Comparison of ENCODE assay signal across 8 mouse cellular contexts in genomic region chr8:84197141-84197921, GRCm38 (mm10). TPM values are rescaled to one million over a fixed set of nuclear protein-coding genes. Genes with fewer than 3 reads are reported as not detected.
DNase-seq lines count a peak whose midpoint lies in the region; ATAC-seq and TF ChIP-seq lines count a peak whose summit lies in the region.

No protein-coding gene starts in this region.

- H3K4me1 ChIP-seq in embryonic facial prominence, embryonic 14.5 days (ENCODE audit: control insufficient read depth, insufficient read depth, low read length) = peaks cover 50% of the 10 kb centered on the region
- peaks cover 45% of the 10 kb centered on the region for H3K4me1 ChIP-seq in heart, embryonic 11.5 days (ENCODE audit: control insufficient read depth, insufficient read depth, low read length)
- H3K4me1 ChIP-seq in liver, embryonic 13.5 days (replicated peaks) = peaks cover 66% of the 10 kb centered on the region
- H3K4me1 ChIP-seq in stomach, embryonic 15.5 days = peaks cover 43% of the 10 kb centered on the region

- H3K4me2 ChIP-seq in embryonic facial prominence, embryonic 14.5 days (ENCODE audit: low read depth, low read length) = peak overlapping the region; percentile 70
- peak overlapping the region; percentile 72 for H3K4me2 ChIP-seq in heart, embryonic 11.5 days
- H3K4me2 ChIP-seq in liver, embryonic 13.5 days = peak overlapping the region; percentile 72
- H3K4me2 ChIP-seq in myocyte (ENCODE audit: low read depth) = peak overlapping the region; percentile 89
- H3K4me2 ChIP-seq in stomach, embryonic 15.5 days = peak overlapping the region; percentile 72

- H3ac ChIP-seq in myocyte (ENCODE audit: control insufficient read depth, insufficient read length) = peak overlapping the region; percentile 9

- peak overlapping the region; percentile 99 for H3K27ac ChIP-seq in embryonic facial prominence, embryonic 14.5 days (replicated peaks; ENCODE audit: low read depth, low read length)
- H3K27ac ChIP-seq in heart, embryonic 11.5 days (ENCODE audit: low read depth, low read length) = peak overlapping the region; percentile 98
- peak overlapping the region; percentile 82 for H3K27ac ChIP-seq in liver, embryonic 13.5 days
- peak overlapping the region; percentile 97 for H3K27ac ChIP-seq in stomach, embryonic 15.5 days

- peak; percentile 70 for DNase-seq in layer of hippocampus, adult 11-12 months (ENCODE audit: low spot score)
- DNase-seq in layer of hippocampus, adult 9-10 months (ENCODE audit: low spot score) = no peak
- DNase-seq in embryonic facial prominence, embryonic 14.5 days (ENCODE audit: low spot score) = peak; percentile 98
- DNase-seq in kidney, adult 9 months = peak; percentile 83
- DNase-seq in liver, embryonic 13.5 days = peak; percentile 61

- WGBS in embryonic facial prominence, embryonic 14.5 days = 2% methylated on average over 39 of the region's 43 CpGs
- WGBS in heart, embryonic 11.5 days (ENCODE audit: insufficient replicate concordance) = 3% methylated on average over 43 of the region's 43 CpGs
- WGBS in liver, embryonic 13.5 days (ENCODE audit: insufficient replicate concordance) = 5% methylated on average over 43 of the region's 43 CpGs
- WGBS in stomach, embryonic 15.5 days = 1% methylated on average over 43 of the region's 43 CpGs

- no peaks in the 10 kb centered on the region for H3K27me3 ChIP-seq in embryonic facial prominence, embryonic 14.5 days (replicated peaks; ENCODE audit: control insufficient read depth, insufficient read depth, low read length)
- H3K27me3 ChIP-seq in heart, embryonic 11.5 days (ENCODE audit: control insufficient read depth, insufficient read depth, low read length) = no peaks in the 10 kb centered on the region
- H3K27me3 ChIP-seq in liver, embryonic 13.5 days = peaks cover 36% of the 10 kb centered on the region
- H3K27me3 ChIP-seq in myocyte (ENCODE audit: control insufficient read depth, insufficient read depth, insufficient read length) = no peaks in the 10 kb centered on the region
- no peaks in the 10 kb centered on the region for H3K27me3 ChIP-seq in stomach, embryonic 15.5 days (replicated peaks)

- H3K79me2 ChIP-seq in myocyte (ENCODE audit: control insufficient read depth, insufficient read depth) = peaks cover 16% of the 10 kb centered on the region

- H3K36me3 ChIP-seq in embryonic facial prominence, embryonic 14.5 days (ENCODE audit: control insufficient read depth, insufficient read depth, low read length) = no peaks in the 10 kb centered on the region
- H3K36me3 ChIP-seq in heart, embryonic 11.5 days (ENCODE audit: control insufficient read depth, insufficient read depth, low read length) = no peaks in the 10 kb centered on the region
- no peaks in the 10 kb centered on the region for H3K36me3 ChIP-seq in liver, embryonic 13.5 days
- H3K36me3 ChIP-seq in myocyte (ENCODE audit: control insufficient read depth, insufficient read depth) = no peaks in the 10 kb centered on the region
- H3K36me3 ChIP-seq in stomach, embryonic 15.5 days = no peaks in the 10 kb centered on the region

- ATAC-seq in embryonic facial prominence, embryonic 14.5 days (ENCODE audit: low read depth) = peak; percentile 50
- peak; percentile 24 for ATAC-seq in heart, embryonic 11.5 days (replicated peaks; ENCODE audit: insufficient number of reproducible peaks, low FRiP score, low TSS enrichment)
- no peak for ATAC-seq in liver, embryonic 13.5 days (ENCODE audit: low read depth)
- ATAC-seq in stomach, embryonic 15.5 days (ENCODE audit: insufficient read depth, low FRiP score, low read depth) = peak; percentile 21

- peak overlapping the region; percentile 79 for H3K9ac ChIP-seq in embryonic facial prominence, embryonic 14.5 days (ENCODE audit: low read depth, low read length)
- peak overlapping the region; percentile 81 for H3K9ac ChIP-seq in heart, embryonic 11.5 days (ENCODE audit: low read depth, low read length)
- H3K9ac ChIP-seq in liver, embryonic 13.5 days = peak overlapping the region; percentile 53
- H3K9ac ChIP-seq in stomach, embryonic 15.5 days = peak overlapping the region; percentile 50; the same call in 1 of the 2 replicates

- no peaks in the 10 kb centered on the region for H3K9me3 ChIP-seq in embryonic facial prominence, embryonic 14.5 days (ENCODE audit: control insufficient read depth, low read length)
- no peaks in the 10 kb centered on the region for H3K9me3 ChIP-seq in heart, embryonic 11.5 days (replicated peaks; ENCODE audit: control insufficient read depth, low read length)
- no peaks in the 10 kb centered on the region for H3K9me3 ChIP-seq in liver, embryonic 13.5 days (replicated peaks)
- no peaks in the 10 kb centered on the region for H3K9me3 ChIP-seq in stomach, embryonic 15.5 days

- peak; percentile 61 for TF ChIP-seq POLR2A in myocyte (IDR thresholded peaks at IDR 0.05; ENCODE audit: insufficient read length, low read depth)

- peak overlapping the region; percentile 59 for H3K4me3 ChIP-seq in embryonic facial prominence, embryonic 14.5 days (ENCODE audit: low read depth, low read length)
- H3K4me3 ChIP-seq in heart, embryonic 11.5 days (ENCODE audit: low read depth, low read length) = peak overlapping the region; percentile 56
- H3K4me3 ChIP-seq in liver, embryonic 13.5 days (replicated peaks) = peak overlapping the region; percentile 58
- H3K4me3 ChIP-seq in myocyte = peak overlapping the region; percentile 72
- peak overlapping the region; percentile 48 for H3K4me3 ChIP-seq in stomach, embryonic 15.5 days (replicated peaks)

TF ChIP-seq in myocyte, 11 proteins besides CTCF, POLR2A, EP300 and RAD21:
- TF ChIP-seq POLR2AphosphoS2 (IDR thresholded peaks at IDR 0.05; ENCODE audit: insufficient read length, low read depth) (peak; percentile 60), MYOD1 (IDR thresholded peaks at IDR 0.05; ENCODE audit: control insufficient read depth in 1 of 3, insufficient read length in 2 of 3, low read depth in 2 of 3) (no peak)

RNA-seq across cellular contexts. Expression of gene Nanos3, which starts 12.3 kb away (rescaled TPM):
- polyA plus RNA-seq in embryonic facial prominence, embryonic 14.5 days (2014; fragmentation: Nextera tagmentation; extraction: Ambion mirVana) = 3.0 and 4.5 TPM in 2 replicates
- 1.4 and 2.8 TPM in 2 replicates for polyA plus RNA-seq in heart, embryonic 11.5 days (2014; fragmentation: Nextera tagmentation; extraction: Ambion mirVana)
- 0.28 and 0.34 TPM in 2 replicates for polyA plus RNA-seq in liver, embryonic 13.5 days (2015; fragmentation: Nextera tagmentation; extraction: Ambion mirVana)
- polyA plus RNA-seq in myocyte (2012; fragmentation: generic; extraction: Trizol) = 1.2 TPM
- 1.7 and 2.3 TPM in 2 replicates for polyA plus RNA-seq in stomach, embryonic 15.5 days (2015; fragmentation: Nextera tagmentation; extraction: Ambion mirVana)

RNA-seq across cellular contexts. Expression of gene Zswim4, which starts 39.5 kb away (rescaled TPM):
- 11.0 and 12.4 TPM in 2 replicates for polyA plus RNA-seq in embryonic facial prominence, embryonic 14.5 days (2014; fragmentation: Nextera tagmentation; extraction: Ambion mirVana)
- 6.3 and 7.8 TPM in 2 replicates for polyA plus RNA-seq in heart, embryonic 11.5 days (2014; fragmentation: Nextera tagmentation; extraction: Ambion mirVana)
- 2.1 and 2.2 TPM in 2 replicates for polyA plus RNA-seq in liver, embryonic 13.5 days (2015; fragmentation: Nextera tagmentation; extraction: Ambion mirVana)
- polyA plus RNA-seq in myocyte (2012; fragmentation: generic; extraction: Trizol) = 12.7 TPM
- polyA plus RNA-seq in stomach, embryonic 15.5 days (2015; fragmentation: Nextera tagmentation; extraction: Ambion mirVana) = 8.9 and 9.7 TPM in 2 replicates

RNA-seq across cellular contexts. Expression of gene 4930432K21Rik, which starts 49.5 kb away (rescaled TPM):
- polyA plus RNA-seq in embryonic facial prominence, embryonic 14.5 days (2014; fragmentation: Nextera tagmentation; extraction: Ambion mirVana) = 0.77 and 1.0 TPM in 2 replicates
- 0.44 and 0.59 TPM in 2 replicates for polyA plus RNA-seq in heart, embryonic 11.5 days (2014; fragmentation: Nextera tagmentation; extraction: Ambion mirVana)
- polyA plus RNA-seq in liver, embryonic 13.5 days (2015; fragmentation: Nextera tagmentation; extraction: Ambion mirVana) = 0.13 and 0.25 TPM in 2 replicates
- polyA plus RNA-seq in myocyte (2012; fragmentation: generic; extraction: Trizol) = 0.24 TPM
- polyA plus RNA-seq in stomach, embryonic 15.5 days (2015; fragmentation: Nextera tagmentation; extraction: Ambion mirVana) = 0.91 and 1.2 TPM in 2 replicates

RNA-seq across cellular contexts. Expression of gene Cc2d1a, which starts 49.6 kb away (rescaled TPM):
- 20.2 and 21.3 TPM in 2 replicates for polyA plus RNA-seq in embryonic facial prominence, embryonic 14.5 days (2014; fragmentation: Nextera tagmentation; extraction: Ambion mirVana)
- polyA plus RNA-seq in heart, embryonic 11.5 days (2014; fragmentation: Nextera tagmentation; extraction: Ambion mirVana) = 11.1 and 12.6 TPM in 2 replicates
- polyA plus RNA-seq in liver, embryonic 13.5 days (2015; fragmentation: Nextera tagmentation; extraction: Ambion mirVana) = 5.4 and 6.2 TPM in 2 replicates
- 25.3 TPM for polyA plus RNA-seq in myocyte (2012; fragmentation: generic; extraction: Trizol)
- 22.2 and 22.7 TPM in 2 replicates for polyA plus RNA-seq in stomach, embryonic 15.5 days (2015; fragmentation: Nextera tagmentation; extraction: Ambion mirVana)

RNA-seq across cellular contexts. Expression of gene D8Ertd738e, which starts 52.2 kb away (rescaled TPM):
- 371 and 387 TPM in 2 replicates for polyA plus RNA-seq in embryonic facial prominence, embryonic 14.5 days (2014; fragmentation: Nextera tagmentation; extraction: Ambion mirVana)
- 321 and 330 TPM in 2 replicates for polyA plus RNA-seq in heart, embryonic 11.5 days (2014; fragmentation: Nextera tagmentation; extraction: Ambion mirVana)
- polyA plus RNA-seq in liver, embryonic 13.5 days (2015; fragmentation: Nextera tagmentation; extraction: Ambion mirVana) = 229 and 245 TPM in 2 replicates
- polyA plus RNA-seq in myocyte (2012; fragmentation: generic; extraction: Trizol) = 232 TPM
- polyA plus RNA-seq in stomach, embryonic 15.5 days (2015; fragmentation: Nextera tagmentation; extraction: Ambion mirVana) = 311 and 318 TPM in 2 replicates
